21 mouse cellular contexts compared by ENCODE assay signal in genomic region chr3:21263317-21263716, GRCm38 (mm10).
DNase-seq lines count a peak whose midpoint lies in the region; ATAC-seq lines count a peak whose summit lies in the region.
"Had no signal": no experiment of that assay in that cellular context is flagged by ENCODE, and none has a peak within 500 bp of the region (broad histone marks: within the 10 kb centered on the region; RNA-seq: fewer than 3 reads in every experiment).

No protein-coding gene starts in this region.

- DNase-seq in heart, adult 18-20 months: peak; percentile 28 to 45
- DNase-seq in heart, postnatal 36 days: no peak
- DNase-seq in heart, adult 9 months (ENCODE audit: low spot score in 2 of 2): peak; percentile 18 to 25
- DNase-seq in heart, postnatal 10 days: peak; percentile 34 to 54
- DNase-seq in right cerebral cortex, postnatal 25 days: no peak
- DNase-seq in midbrain, embryonic 11.5 days (ENCODE audit: low spot score, missing footprints): no peak
- DNase-seq: adrenal gland, adult 8-10 months; adrenal gland, postnatal 36 days; cerebellum, adult 2 months; cerebellum, postnatal 10 days; kidney, adult 2 months had no signal

- WGBS in heart, embryonic 14.5 days: 15% methylated on average over 2 of the region's 2 CpGs
- 85% methylated on average over 2 of the region's 2 CpGs for WGBS in forebrain, embryonic 12.5 days
- 87% methylated on average over 2 of the region's 2 CpGs for WGBS in midbrain, embryonic 11.5 days

- peak; percentile 76; the same call in 1 of the 2 replicates for ATAC-seq in heart, embryonic 14.5 days (ENCODE audit: insufficient number of reproducible peaks, insufficient read depth, low FRiP score, low read depth)
- no peak for ATAC-seq in forebrain, embryonic 12.5 days (ENCODE audit: low FRiP score)
- no peak for ATAC-seq in midbrain, embryonic 11.5 days (ENCODE audit: low FRiP score)
- ATAC-seq: forebrain, embryonic 15.5 days; intestine, embryonic 15.5 days had no signal

- H3K9me3 ChIP-seq in heart, embryonic 14.5 days (ENCODE audit: control insufficient read depth, low read length): no peaks in the 10 kb centered on the region
- no peaks in the 10 kb centered on the region for H3K9me3 ChIP-seq in forebrain, embryonic 12.5 days
- H3K9me3 ChIP-seq in midbrain, embryonic 11.5 days (ENCODE audit: control insufficient read depth, low read length): no peaks in the 10 kb centered on the region
- H3K9me3 ChIP-seq: embryonic facial prominence, embryonic 15.5 days; forebrain, embryonic 10.5 days; forebrain, embryonic 15.5 days; hindbrain, embryonic 10.5 days; intestine, embryonic 15.5 days; kidney, embryonic 15.5 days had no signal

- H3K4me1 ChIP-seq in heart, embryonic 14.5 days (ENCODE audit: control insufficient read depth in 2 of 2, insufficient read depth in 2 of 2, low read length in 2 of 2): peaks cover 4 to 9% of the 10 kb centered on the region in 2 experiments; a peak in 3 of 4 replicates
- no peaks in the 10 kb centered on the region for H3K4me1 ChIP-seq in forebrain, embryonic 12.5 days
- no peaks in the 10 kb centered on the region for H3K4me1 ChIP-seq in midbrain, embryonic 11.5 days (ENCODE audit: control insufficient read depth, insufficient read depth, low read length)
- H3K4me1 ChIP-seq: embryonic facial prominence, embryonic 15.5 days; forebrain, embryonic 10.5 days; forebrain, embryonic 15.5 days; hindbrain, embryonic 10.5 days; intestine, embryonic 15.5 days had no signal

- H3K4me3 ChIP-seq in heart, embryonic 14.5 days (ENCODE audit: control insufficient read depth in 1 of 2, insufficient read depth in 1 of 2, low read depth in 1 of 2, low read length in 2 of 2): no peak overlapping the region
- no peak overlapping the region for H3K4me3 ChIP-seq in forebrain, embryonic 12.5 days (replicated peaks)
- no peak overlapping the region for H3K4me3 ChIP-seq in midbrain, embryonic 11.5 days (ENCODE audit: low read depth, low read length)
- H3K4me3 ChIP-seq: embryonic facial prominence, embryonic 15.5 days; erythroblast, embryonic 14.5 days; forebrain, embryonic 10.5 days; forebrain, embryonic 15.5 days; hindbrain, embryonic 10.5 days; intestine, embryonic 15.5 days; kidney, embryonic 15.5 days had no signal

- no peak overlapping the region for H3K4me2 ChIP-seq in heart, embryonic 14.5 days (ENCODE audit: low read length)
- H3K4me2 ChIP-seq in forebrain, embryonic 12.5 days: no peak overlapping the region
- H3K4me2 ChIP-seq in midbrain, embryonic 11.5 days: no peak overlapping the region
- H3K4me2 ChIP-seq: embryonic facial prominence, embryonic 15.5 days; forebrain, embryonic 15.5 days; hindbrain, embryonic 14.5 days; intestine, embryonic 15.5 days; kidney, embryonic 15.5 days had no signal

- H3K36me3 ChIP-seq in heart, embryonic 14.5 days (ENCODE audit: control insufficient read depth, insufficient read depth, low read length): no peaks in the 10 kb centered on the region
- H3K36me3 ChIP-seq in forebrain, embryonic 12.5 days (replicated peaks): no peaks in the 10 kb centered on the region
- H3K36me3 ChIP-seq in midbrain, embryonic 11.5 days (ENCODE audit: control insufficient read depth, insufficient read depth, low read length): no peaks in the 10 kb centered on the region
- H3K36me3 ChIP-seq: embryonic facial prominence, embryonic 15.5 days; forebrain, embryonic 10.5 days; forebrain, embryonic 15.5 days; hindbrain, embryonic 10.5 days; intestine, embryonic 15.5 days; kidney, embryonic 15.5 days had no signal

- H3K27ac ChIP-seq in heart, embryonic 14.5 days (replicated peaks in 1 of 2; ENCODE audit: control insufficient read depth in 1 of 2, insufficient read depth in 1 of 2, low read depth in 2 of 2, low read length in 2 of 2): no peak overlapping the region
- H3K27ac ChIP-seq in forebrain, embryonic 12.5 days: no peak overlapping the region
- H3K27ac ChIP-seq in midbrain, embryonic 11.5 days (ENCODE audit: low read depth, low read length): no peak overlapping the region
- H3K27ac ChIP-seq: embryonic facial prominence, embryonic 15.5 days; forebrain, embryonic 10.5 days; forebrain, embryonic 15.5 days; hindbrain, embryonic 10.5 days; hindbrain, embryonic 14.5 days; intestine, embryonic 15.5 days; kidney, embryonic 15.5 days had no signal

- H3K9ac ChIP-seq in heart, embryonic 14.5 days (ENCODE audit: low read length): no peak overlapping the region
- no peak overlapping the region for H3K9ac ChIP-seq in forebrain, embryonic 12.5 days
- no peak overlapping the region for H3K9ac ChIP-seq in midbrain, embryonic 11.5 days (ENCODE audit: low read length)
- H3K9ac ChIP-seq: embryonic facial prominence, embryonic 15.5 days; forebrain, embryonic 15.5 days; hindbrain, embryonic 14.5 days; intestine, embryonic 15.5 days; kidney, embryonic 15.5 days had no signal

- intact Hi-C loops in heart, postnatal 36 days (cut with DNase I): loop anchor here (10.0 kb wide), 1 partner anchor 301 kb away; no protein-coding TSS in a partner anchor
- intact Hi-C loops in heart, postnatal 10 days (cut with DNase I): loop anchor here (10.0 kb wide), 1 partner anchor 599 kb away; no protein-coding TSS in a partner anchor

- no peaks in the 10 kb centered on the region for H3K27me3 ChIP-seq in heart, embryonic 14.5 days (ENCODE audit: control insufficient read depth, insufficient read depth, low read length)
- H3K27me3 ChIP-seq in forebrain, embryonic 12.5 days: no peaks in the 10 kb centered on the region
- no peaks in the 10 kb centered on the region for H3K27me3 ChIP-seq in midbrain, embryonic 11.5 days (ENCODE audit: control insufficient read depth, insufficient read depth, low read length)
- H3K27me3 ChIP-seq: embryonic facial prominence, embryonic 15.5 days; forebrain, embryonic 15.5 days; intestine, embryonic 15.5 days; kidney, embryonic 15.5 days had no signal

Comparison
In these comparisons a context has a peak if more than half of its experiments do, and no peak if none do; other contexts are left out.
1. DNase-seq: peak in heart, adult 18-20 months (2 of 2), heart, adult 9 months (2 of 2) and heart, postnatal 10 days (2 of 2); none in heart, postnatal 36 days (0 of 2), right cerebral cortex, postnatal 25 days (single experiment) and midbrain, embryonic 11.5 days (single experiment).